Mouse (Mus musculus): Measurements from ENCODE around the gene Spns1. TPM values are rescaled to one million over a fixed set of nuclear protein-coding genes. Genes with fewer than 3 reads are reported as not detected.
A peak's percentile ranks its signal among the peaks of the same experiment; 100 is the strongest.
"Not testable (repeated sequence)": the region's sequence is repeated elsewhere in the genome, so short reads cannot be mapped to it uniquely, and the experiment has no call there.

Spns1 gene
- total RNA-seq, 2 experiments from 2014 or later = 31.6 to 33.9 TPM

DNA sequence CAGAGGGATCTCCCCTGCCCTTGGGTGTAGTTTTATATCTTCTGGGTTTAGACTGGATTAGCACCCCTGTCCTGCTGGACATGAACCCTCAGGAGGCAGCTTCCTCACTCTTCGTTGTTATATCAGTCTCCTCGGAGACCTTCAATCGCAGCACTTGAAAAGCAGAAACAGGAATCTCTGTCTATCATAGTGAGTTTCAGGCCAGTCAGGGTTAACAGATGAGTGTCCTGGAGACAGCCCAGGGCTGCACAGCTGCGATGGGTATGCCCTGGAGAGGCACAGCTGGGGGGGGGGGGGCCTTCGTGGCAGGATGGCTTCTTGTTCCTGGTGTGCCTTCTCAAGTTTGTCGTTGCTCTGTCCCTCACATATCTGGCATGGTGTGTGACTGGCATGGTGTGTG is 36.4 kb downstream of the Spns1 start:
- DNase-seq (ENCODE audit: low spot score in 2 of 2) = no peak

DNA sequence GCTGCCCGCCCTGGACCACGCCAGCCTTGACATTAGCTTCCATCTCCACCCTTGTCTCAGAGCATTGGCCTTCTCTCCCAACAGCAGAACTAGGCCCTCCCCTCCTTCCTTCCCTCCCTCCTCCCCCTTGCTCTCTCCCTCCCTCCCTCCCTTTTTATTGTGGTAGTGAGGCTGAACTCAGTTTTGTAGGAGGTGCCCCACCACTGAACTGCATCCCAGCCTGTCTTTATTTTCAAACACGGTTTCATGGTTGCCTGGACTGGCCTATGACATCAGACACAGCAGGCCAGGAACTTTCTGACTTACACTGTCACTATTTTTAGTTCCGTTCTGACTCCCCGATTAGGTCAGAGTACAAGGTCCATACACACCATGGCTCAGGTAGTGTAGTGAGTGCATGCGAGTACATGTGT is 37.0 kb downstream of the Spns1 start:
- no peak for DNase-seq (ENCODE audit: low spot score in 2 of 2)

DNA sequence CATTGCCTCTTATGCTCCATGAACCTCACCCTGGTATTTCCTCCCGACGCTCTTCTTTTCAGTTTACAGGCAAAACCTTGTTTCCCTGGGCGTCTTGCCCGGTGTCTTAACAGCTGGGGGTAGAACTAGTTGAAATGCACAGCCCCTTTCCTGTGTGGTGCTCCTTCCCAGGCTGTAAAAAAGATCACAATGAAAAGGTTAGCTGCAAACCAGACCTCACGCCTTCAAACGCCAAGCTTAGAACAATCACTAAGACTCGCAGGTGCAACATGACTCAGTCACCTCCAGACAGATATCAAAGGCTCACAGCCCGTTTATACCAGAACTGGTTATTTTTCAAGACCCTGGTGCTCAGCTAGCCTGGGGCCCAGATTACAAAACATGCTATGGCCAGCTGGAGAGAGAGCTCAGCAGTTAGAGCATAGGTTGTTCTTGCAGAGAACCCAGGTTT is 37.7 kb downstream of the Spns1 start:
- DNase-seq (ENCODE audit: low spot score in 2 of 2) = no peak

DNA sequence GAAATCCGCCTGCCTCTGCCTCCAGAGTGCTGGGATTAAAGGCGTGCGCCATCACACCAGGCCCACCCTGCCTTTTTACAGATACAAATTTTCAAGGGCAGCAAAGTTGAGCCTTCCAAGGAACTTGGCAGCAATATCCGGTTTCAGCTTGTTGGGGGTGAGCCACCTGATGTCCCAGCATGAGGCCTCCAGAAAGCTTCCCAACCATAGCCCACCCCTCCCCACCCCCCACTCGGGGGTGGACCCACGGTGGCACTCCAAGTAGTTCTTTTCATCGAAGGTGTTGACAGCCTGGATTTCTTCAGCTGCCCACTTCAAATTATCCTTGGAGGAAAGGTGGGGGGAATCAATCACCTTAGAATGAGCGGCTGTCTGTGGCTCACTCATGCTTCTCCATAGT is 38.3 kb downstream of the Spns1 start:
- DNase-seq (ENCODE audit: low spot score in 2 of 2) = no peak

DNA sequence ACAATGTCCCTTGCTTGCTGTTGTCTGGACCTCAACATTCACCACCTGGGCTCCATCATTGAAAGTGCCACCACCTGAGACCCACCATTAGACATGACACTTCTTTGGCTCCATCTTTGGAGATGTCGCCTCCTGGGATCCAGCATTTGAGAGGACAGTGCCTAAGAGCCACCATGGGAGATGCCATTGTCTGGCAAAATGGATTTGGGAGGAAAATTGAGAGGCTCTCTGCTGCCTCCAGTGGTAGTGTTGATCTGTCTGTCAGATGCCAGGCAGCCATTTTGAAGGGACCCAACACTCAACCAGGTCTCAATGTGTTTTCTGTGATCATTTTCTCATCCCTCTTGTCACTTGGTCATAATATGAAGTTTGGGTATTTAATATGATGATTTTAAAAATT is 41.7 kb downstream of the Spns1 start:
- DNase-seq (ENCODE audit: low spot score in 2 of 2) = no peak

DNA sequence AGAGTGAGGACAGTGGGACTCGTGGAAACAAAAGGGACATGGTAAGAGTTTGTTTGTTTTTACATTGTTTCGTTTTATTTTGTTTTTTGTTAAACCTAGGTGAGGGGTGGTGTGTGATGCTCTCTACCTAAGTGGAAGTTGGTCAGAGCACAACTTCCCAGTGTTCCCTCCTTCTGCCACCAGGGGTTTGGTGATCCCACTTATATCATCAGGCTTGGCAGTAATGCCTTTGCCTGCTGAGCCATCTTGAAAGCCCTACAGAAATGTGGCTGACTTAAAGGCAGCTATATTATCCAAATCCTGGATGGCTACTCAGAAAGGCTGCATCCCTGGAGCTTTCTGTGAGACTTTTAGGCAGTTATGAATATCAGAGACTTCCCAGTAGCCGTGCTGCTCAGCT is 44.6 kb downstream of the Spns1 start:
- no peak for DNase-seq (ENCODE audit: low spot score in 2 of 2)

DNA sequence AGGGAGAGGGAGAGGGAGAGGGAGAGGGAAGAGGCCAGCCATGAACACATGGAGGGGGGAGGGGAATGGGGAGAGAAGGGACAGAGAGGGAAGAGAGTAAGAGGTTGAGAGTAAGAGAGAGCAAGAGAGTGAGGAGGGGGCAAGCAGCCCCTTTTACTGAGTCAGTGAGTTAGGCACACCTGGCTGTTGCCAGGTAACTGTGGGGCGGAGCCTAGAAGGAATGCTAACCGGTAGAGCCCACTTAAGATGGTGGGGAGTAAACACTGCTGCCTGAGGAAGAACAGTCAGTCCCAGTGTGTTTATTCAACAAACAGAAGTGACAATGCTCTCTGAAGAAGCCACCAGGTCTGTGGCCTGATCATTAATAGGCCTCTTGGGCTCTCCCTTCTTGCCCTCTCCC is 46.6 kb downstream of the Spns1 start:
- no peak for DNase-seq (ENCODE audit: low spot score in 2 of 2)

DNA sequence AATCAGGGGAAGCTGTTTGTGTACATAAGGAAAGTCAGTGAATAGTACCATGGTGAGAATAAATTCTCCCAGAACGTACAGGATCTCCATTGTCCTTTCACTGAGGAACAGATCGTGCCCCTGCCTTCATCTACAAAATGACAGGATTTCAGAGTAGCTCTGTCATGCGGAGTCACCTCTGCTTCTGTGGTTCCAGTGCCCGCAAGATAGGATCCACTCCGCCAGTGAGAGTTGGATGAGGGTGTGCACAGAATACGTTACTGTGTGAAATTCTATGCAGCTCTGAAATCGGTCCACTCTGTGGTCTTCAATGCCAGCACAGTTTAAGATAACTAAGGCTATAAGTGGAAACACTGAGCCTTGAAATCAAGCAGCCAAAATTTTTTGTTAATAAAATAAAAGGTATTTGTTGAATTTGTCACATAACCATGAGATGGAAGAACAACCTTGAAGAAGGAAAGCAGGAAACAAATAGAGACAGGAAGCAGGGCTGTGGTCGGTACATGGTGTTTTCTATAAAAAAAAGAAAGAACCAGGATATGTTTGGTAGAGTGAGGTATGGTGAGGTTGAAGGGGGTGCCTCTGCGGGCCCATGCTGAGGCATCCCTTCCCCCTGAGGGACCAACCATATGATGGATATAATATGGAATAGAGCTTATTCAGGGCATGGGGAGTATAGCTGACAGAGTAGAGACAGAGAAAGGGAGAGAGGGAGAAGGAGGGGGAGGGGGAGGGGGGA is 47.2 kb downstream of the Spns1 start:
- DNase-seq (ENCODE audit: low spot score in 2 of 2) = no peak

DNA sequence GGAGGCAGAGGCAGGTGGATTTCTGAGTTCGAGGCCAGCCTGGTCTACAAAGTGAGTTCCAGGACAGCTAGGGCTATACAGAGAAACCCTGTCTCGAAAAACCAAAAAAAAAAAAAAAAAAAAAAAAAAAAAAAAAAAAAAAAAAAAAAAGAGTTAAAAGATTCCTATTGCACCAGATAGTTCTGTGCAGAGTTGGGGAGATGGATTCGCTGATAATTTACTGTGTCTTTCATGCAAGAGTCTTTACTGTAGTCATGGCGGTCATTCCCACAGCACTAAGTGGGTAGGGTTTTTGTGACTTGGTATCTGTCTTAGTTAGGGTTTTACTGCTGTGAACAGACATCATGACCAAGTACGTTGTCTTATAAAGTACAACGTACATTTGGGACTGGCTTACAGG is 48.4 kb downstream of the Spns1 start:
- DNase-seq (ENCODE audit: low spot score in 2 of 2) = not testable (repeated sequence)

DNA sequence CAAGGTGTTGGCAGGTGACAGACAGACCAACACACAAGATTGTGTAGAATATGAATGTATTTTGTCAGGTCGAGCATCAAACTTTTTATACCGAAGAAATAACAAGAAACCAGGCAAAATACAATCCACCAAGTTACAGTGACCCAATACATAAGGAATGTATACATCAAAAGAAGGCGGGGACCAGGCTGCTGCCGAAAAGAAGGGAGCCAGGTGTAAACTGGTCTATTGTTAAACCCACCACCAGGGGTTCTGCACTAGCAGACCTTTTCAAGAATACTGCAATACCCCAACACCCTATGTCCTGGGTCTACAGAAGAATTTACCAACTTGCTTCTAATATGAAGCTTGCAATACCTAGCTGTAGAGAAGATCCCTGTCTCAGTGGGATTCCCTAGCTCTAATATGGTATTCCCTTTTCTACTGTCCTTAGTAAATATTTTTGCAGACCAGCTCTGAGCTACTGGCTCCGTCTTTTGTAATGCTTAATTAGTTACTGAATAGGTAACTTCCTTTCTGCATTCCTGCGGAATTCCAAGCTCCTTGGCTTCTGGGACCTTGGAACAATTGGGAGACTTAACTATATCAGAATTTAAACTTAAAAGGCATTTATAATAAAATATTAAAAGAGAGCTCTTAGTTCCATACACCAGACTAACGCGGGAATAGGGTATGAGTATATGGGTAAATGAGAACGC is 51.5 kb downstream of the Spns1 start:
- not testable (repeated sequence) for DNase-seq (ENCODE audit: low spot score in 2 of 2)

DNA sequence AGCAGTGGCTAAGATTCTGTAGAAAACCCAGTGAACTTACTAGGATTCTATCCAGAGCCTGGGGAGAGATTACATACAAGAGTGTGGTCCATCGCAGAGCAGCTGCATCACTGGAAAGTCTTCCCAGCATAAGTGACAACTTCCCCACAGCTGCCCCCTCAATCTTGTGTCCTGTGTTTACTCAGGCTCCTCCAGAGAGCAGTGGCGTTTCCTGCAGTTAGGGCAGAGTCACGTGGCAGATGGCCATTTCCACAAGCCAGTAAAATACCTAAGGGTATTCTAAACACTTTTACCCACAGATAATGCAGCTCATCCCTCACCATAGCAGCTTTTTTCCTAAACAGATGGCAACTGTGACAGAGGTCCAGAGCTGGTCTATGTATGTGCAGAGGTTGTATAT is 52.5 kb downstream of the Spns1 start:
- no peak for DNase-seq (ENCODE audit: low spot score in 2 of 2)

DNA sequence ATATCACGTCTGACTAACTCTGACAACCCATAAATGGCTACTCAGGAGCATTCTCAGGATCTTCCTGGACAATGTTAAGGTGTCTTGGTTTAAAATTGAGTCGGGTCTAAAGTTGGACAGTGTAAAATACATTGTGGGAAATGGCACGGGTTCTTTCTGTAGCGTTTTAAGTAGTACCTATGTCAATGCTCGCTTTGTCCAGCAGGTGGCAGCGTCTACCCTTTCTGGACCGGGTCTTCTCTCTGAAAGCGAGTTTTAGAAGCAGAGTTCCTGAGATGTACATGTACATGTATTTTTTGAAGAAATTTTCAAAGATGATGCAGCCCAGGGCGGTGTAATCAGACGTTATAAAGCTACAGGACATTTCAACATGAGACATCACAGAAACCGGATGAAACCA is 53.5 kb downstream of the Spns1 start:
- peak; percentile 64 to 69 for DNase-seq (ENCODE audit: low spot score in 2 of 2)

Small RNA genes within 50 kb of the gene (microRNA-seq; reads per million reads assigned to microRNA genes)
- gene Mir7058 = not detected

Other genes starting within 250 kb of the Spns1 start
- gene Xpo6, start 176.9 kb downstream of the Spns1 start, total RNA-seq (2021) = 10 to 100 TPM; 53.7 to 58.6 TPM
- gene Sbk1, start 104.8 kb downstream of the Spns1 start, total RNA-seq (2021) = 10 to 100 TPM; 38.4 to 43.0 TPM
- 1 to 10 TPM; 1.3 to 1.9 TPM for gene Lat, start 7.9 kb downstream of the Spns1 start, total RNA-seq (2021)
- gene Nfatc2ip, start 19.3 kb upstream of the Spns1 start, total RNA-seq (2021) = 1 to 10 TPM; 3.2 to 4.1 TPM
- under 1 TPM; 0.13 to 0.39 TPM for gene Cd19, start 37.4 kb upstream of the Spns1 start, total RNA-seq (2021)
- 10 to 100 TPM; 14.0 to 16.2 TPM for gene Rabep2, start 51.3 kb upstream of the Spns1 start, total RNA-seq (2021)
- gene Atp2a1, start 85.7 kb upstream of the Spns1 start, total RNA-seq (2021) = 1,000 to 10,000 TPM; 6,232 to 6,720 TPM
- gene Sh2b1, start 98.0 kb upstream of the Spns1 start, total RNA-seq (2021) = 10 to 100 TPM; 52.7 to 57.0 TPM
- gene Tufm, start 109.9 kb upstream of the Spns1 start, total RNA-seq (2021) = 100 to 1,000 TPM in 1 of 2 experiments, 10 to 100 TPM in 1; 97.3 to 127 TPM
- gene Atxn2l, start 126.0 kb upstream of the Spns1 start, total RNA-seq (2021) = 10 to 100 TPM; 57.0 to 70.7 TPM
- 100 to 1,000 TPM; 181 to 184 TPM for gene Eif3c, start 189.0 kb upstream of the Spns1 start, total RNA-seq (2021)
- 1 to 10 TPM in 1 of 2 experiments, under 1 TPM in 1; 0.83 to 1.4 TPM for gene Apobr, start 207.5 kb upstream of the Spns1 start, total RNA-seq (2021)
- gene Cln3, start 208.4 kb upstream of the Spns1 start, total RNA-seq (2021) = 10 to 100 TPM; 11.8 to 14.1 TPM
- not detected for gene Il27, start 217.5 kb upstream of the Spns1 start, total RNA-seq (2021)

All from gastrocnemius, postnatal 4 days (tissue).